Mouse (Mus musculus): ENCODE results near the gene Usf3.
A peak's percentile ranks its signal among the peaks of the same experiment; 100 is the strongest.

The Usf3 gene

DNA sequence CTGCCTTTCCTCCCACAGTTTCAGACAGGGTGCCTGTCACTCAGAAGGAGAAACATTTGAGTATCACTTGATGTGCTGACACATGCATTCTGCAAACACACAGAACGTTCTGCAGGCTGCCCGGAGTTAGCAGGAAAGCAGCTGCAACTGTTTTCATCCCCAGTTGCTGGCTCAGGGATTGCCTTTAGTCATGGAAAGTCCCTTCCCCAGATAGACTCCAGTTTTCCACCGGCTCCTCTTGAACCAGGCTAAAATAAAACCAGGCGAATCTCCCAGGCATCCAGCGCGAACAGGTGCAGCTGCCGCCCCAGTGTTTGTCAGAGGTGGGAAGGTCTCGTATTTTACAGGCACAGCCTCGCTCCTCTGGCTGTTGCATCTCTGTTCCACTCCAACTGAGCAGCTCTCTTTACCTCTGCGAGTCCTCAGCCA is 65.8 kb downstream of the Usf3 start:
- no peak for DNase-seq (ENCODE audit: extremely low spot score)

DNA sequence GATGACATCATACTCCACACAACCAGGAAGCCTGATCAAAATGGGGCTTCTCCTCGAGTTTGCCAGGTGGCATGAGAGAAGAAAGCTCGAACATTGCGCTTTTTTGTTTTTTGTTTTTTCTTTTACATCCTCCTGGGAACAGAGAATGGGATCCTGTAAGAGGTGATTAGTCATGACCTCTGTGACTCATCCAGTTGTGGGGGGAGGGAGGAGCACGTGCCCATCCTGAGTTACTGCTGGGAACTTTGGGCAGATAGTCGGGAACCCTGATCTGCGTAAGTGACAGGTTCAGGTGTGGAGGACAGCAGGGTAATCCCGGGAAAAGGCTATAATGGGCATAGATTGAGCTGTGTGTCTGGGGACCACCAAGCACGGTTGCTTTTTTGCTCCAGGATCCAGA is 67.4 kb downstream of the Usf3 start:
- no peak for DNase-seq (ENCODE audit: extremely low spot score)

DNA sequence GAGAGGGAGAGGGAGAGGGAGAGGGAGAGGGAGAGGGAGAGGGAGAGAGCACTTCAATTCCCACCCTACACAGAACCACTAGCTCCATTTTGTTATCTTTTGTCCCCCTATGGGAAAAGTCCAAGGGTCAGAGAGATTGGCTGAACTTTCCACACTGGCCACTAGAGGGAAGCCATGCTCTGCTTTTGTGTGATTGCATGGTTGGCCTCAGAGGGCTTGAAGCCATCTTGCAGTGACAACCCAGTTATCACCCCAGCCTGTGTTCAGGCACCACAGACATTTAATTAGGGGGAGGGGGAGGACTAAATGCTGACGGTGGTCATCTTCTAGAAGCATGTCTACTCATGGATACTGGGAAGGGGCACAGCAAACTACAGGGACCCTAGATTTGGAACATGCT is 69.6 kb downstream of the Usf3 start:
- peak; percentile 78 for DNase-seq (ENCODE audit: extremely low spot score)

DNA sequence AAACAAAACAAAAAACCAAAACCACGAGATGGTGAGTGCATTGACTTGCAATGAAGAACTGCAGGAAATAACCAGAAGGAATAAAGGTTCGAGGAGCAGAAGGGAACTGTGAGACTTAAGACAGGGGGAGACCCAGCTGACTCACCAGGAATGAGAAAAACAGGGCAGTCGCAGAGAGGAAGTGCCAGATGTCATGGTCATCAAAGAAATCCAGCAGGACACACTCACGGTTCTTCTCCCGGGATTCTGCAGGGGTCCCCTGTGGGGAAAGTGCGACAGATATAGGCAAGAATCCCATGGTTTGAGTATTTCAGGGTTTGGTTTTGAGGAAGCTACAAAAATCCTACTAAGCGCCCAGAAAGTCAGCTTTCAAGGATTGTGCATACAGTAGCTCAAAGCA is 70.3 kb downstream of the Usf3 start:
- no peak for DNase-seq (ENCODE audit: extremely low spot score)

DNA sequence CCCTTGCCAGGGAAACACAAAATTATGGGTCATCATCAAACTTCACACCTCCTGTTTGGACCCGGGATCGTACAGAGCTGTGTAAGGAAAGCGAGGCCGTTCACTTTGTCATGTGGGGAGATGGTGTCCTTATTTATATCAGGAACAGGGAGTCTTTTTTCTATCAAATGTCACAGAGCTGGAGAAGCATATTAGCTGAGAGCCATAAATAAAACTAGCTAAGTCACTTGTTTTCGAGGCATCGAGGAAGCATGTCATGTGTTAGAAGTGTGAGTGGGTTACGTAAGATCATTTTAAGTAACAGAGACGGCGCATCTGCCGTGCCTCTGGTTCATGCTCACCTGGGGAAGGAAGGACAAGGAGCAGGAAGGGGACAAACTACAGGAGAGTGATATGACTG is 76.9 kb downstream of the Usf3 start:
- no peak for DNase-seq (ENCODE audit: extremely low spot score)

DNA sequence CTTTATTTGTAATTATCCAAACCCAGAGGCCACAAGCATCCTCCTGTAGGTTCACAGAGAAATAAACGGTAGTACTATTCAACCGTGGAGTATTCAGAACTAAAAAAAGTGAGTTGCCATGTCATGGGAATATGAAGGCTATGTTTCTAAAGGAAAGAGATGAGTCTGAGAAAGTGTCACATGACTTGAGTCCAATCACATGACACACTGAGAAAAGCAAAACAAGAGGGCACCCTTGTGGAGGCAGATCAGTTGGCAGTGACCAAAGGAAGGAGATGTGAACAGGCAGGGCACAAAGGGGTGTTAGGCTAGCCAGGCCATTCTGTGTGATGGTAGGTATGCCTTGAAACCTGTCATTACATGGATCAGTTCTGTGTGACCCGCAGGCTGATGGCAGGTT is 79.7 kb downstream of the Usf3 start:
- DNase-seq (ENCODE audit: extremely low spot score): no peak

DNA sequence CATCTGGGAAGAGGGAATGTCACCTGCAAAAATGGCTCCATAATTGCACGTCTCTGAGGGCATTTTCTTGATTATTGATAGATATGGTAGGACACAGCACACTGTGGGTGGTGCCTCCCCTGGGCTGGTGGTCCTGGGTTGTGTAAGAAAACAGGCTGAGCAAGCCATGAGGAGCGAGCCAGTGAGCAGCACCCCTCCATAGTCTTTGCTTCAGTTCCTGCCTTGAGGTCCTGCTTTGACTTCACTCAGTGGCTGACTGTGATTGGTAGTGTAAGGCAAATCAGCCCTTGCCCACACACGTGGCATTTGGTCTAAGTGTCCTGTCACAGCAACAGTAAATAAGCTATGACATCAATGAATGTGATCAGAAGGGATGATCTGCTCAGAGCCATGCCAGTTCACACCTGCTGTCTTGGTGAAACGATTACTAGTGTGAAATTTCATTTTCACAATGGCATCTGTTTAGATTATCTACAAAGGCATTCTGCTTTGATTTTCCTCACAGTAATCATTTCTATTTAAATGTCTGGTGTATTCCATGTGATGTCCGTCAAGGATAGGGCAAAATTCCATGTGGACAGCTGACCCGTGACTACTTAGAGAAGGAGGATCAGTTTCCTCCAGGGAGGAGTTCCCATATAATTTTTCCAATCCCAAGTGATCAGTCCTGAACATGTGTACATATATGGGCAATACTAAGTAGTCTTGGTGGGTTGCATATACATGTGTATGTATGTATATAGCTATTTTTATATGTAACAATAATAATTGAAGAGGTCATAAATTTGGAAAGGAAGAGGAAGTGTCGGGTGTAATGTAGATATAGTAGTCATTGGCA is 81.0 kb downstream of the Usf3 start:
- DNase-seq (ENCODE audit: extremely low spot score): no peak

DNA sequence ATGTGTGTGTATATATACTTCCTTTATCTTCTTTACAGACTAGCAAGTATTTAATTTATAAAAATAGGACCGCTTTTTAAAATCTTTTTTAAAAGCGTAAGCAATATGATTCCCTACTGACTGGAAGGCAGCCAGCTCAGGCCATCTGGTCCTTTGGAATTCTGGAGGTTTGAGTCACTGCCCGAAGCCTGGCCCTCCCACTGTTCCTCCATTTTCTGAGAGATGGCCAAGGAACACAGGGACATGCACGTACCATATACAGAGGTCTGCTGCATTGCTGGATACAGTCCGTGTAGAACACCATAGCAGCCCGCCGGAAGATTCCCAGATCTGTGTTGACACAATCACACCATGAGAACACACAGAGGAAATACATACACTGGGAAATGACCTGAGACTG is 81.7 kb downstream of the Usf3 start:
- DNase-seq (ENCODE audit: extremely low spot score): no peak

DNA sequence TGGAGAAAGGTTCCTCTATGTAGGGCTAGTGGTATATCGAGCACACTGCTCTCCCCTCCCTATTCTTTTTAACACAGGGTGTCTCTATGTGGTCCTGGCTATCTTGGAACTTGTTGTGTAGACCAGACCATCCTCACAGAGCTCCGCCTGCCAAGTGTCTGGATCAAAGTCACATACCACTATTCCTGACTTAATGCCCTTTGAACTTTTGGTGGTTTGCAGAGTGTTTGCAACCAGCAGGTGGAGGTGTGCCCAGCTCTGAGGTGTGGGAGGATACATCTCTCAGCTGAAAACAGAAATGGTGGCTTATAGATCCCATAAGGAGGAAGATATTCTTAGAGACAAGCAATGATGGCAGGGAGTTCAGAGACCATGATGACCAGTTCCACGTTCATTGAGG is 84.4 kb downstream of the Usf3 start:
- no peak for DNase-seq (ENCODE audit: extremely low spot score)

DNA sequence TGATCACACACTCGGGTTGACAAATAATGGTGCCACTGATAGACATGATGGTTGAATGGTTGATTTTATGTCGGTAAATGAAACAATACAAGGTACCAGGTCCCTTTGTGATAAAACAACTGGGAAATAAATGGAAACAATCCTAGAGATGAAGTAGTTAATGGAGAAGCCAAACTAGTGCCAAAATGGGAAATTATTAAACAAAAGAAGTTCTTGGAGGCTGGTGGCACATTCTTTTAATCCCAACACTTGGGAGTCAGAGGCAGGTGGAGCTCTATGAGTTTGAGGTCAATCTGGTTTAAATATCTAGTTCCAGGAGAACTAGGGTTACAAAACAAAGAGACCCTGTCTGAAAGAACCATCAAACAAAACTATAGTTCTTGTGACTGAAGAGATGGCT is 91.9 kb downstream of the Usf3 start:
- DNase-seq (ENCODE audit: extremely low spot score): no peak

DNA sequence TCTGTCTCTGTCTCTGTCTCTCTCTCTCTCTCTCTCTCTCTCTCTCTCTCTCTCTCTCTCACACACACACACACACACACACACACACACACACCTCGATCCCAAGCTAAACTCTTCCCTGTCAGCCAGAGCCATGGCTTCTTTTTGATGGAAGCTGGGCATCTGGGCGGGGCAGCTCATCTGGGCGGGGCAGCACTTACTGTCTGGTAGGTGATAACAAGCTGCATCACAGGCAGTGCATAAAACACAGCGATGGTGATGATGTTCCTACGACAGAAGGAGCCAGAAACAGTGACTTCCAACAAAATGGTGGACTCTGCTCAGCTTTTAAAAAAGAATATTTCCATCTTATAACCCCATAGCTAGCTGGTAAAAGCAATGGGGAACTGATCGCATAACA is 92.5 kb downstream of the Usf3 start:
- no peak for DNase-seq (ENCODE audit: extremely low spot score)

DNA sequence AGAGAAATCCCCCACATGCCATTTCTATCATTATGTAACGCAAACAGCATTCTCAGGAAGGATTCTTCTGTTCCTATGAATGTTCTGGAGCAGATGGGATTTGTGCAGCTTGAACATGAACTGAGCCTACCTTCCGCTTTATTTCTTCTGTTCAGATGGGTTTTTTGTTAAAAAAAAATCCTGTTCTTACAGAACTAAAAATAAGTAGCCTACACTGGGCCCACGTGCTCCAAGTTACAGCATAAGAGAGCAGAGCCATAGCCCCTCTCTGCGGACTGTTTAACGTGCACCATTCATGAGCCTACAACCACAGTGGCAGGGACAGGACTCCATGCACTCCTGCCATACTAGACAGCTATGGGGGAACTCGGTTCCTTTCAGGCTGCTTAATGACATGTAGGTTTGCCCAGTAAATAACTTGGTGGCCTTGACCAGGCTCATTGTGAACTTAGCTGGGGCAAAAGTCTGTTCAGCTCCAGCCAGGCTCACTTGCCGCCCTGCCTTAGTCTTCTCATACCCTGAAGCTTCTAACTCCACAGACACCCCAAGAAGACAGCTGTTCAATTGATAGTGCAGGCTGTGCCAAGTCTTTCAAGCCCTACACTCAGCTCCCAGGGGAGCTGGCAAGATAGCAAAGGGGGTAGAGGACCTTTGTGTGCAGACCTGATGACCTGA is 95.6 kb downstream of the Usf3 start:
- DNase-seq (ENCODE audit: extremely low spot score): no peak

DNA sequence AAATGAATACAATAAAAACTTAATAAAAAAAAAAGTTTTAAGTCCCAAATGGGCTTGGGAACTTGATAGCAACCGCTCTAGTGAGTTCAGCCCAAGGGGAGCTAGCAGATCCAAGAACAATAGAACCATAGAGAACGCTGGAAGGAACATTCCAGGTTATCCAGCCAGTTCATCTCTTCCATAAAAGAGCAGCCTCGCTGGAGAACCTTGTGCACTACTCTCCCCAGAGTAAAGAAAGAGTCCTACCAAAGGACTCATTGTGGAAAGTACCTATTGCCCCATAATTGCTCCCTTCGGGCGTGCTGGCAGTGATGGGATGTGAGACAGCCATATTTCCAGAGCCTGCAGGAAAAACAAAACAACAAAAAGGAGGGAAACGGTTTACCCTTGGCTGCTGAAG is 96.5 kb downstream of the Usf3 start:
- DNase-seq (ENCODE audit: extremely low spot score): no peak

DNA sequence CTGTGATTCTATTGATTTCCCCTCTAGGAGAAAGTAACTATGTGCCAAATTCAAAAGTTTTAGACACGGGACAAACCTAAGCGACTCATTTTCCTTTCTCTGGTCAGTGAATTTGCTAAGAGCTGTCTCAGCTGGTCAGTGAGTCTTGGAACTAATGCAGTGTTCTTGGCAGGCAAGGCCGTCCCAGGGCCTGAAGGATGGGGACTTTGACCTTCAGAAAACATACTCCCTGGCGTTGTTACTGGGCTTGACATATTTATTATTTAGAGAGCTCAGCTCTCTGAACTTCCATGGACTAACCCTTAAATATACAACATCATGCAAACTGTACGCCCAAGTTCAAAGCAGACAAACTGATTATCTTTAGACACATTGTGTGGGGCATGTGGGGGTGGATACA is 97.6 kb downstream of the Usf3 start:
- no peak for DNase-seq (ENCODE audit: extremely low spot score)

DNA sequence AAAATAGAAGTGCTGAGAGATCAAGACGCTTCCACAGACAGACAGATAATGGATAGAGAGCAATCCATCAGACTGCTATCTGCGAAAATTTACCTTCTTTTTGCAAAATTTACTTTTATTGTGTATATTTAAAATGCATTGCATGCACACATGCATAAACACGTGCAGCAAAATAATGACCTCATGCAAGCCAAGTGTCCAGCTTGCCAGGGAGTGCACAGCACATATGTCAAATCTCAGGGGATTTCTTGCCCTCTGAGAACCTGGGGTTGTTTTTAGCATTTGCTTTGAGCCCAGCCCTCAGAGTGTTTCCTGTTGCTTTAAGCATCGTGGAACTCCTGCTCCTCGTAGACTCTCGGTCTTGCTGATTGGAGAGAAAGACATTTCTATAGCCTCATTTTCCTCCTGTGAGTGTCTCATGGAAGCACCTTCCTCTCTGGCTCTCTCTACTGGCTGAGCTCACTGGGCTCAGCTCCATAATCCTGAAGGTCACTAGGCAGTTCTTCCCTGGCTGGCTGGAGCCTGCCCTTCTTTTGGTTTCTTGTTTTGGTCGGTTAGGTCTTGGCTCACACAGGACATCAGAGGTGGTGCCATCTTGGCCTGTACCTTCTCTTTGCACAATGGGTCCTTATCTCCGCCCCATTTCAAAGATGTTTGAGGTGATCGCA is 98.5 kb downstream of the Usf3 start:
- no peak for DNase-seq (ENCODE audit: extremely low spot score)

Measured in embryo, embryonic 9.5 days (tissue).